Mouse (Mus musculus) hindbrain, embryonic 16.5 days (tissue): ENCODE data around the gene Gpsm2. TPM values are rescaled to one million over a fixed set of nuclear protein-coding genes. Genes with fewer than 3 reads are reported as not detected.

Experiments
- ATAC-seq: fragments of 200-750 bp; cut with Nextera tagmentation; 2 replicates; pipeline ENCODE4 v1.8.0; 2017; ENCODE audit warnings: moderate TSS enrichment, moderate library complexity
- H3K27ac ChIP-seq: fragments of 300-500 bp; sonication (generic); 2 replicates; pipeline ENCODE4 v1.5.1; 2014; ENCODE audit warnings: low read depth, mild to moderate bottlenecking, control low read depth, low read length, moderate library complexity
- H3K27me3 ChIP-seq: fragments of 300-500 bp; sonication (generic); replicated peaks from 2 replicates; pipeline ENCODE4 v1.6.1; 2014; ENCODE audit warnings: low read length; ENCODE audit not compliant: control insufficient read depth, insufficient read depth
- H3K36me3 ChIP-seq: fragments of 300-500 bp; sonication (generic); 2 replicates; pipeline ENCODE4 v1.6.1; 2014; ENCODE audit warnings: mild to moderate bottlenecking, low read length, moderate library complexity, mixed read lengths; ENCODE audit not compliant: control insufficient read depth, insufficient read depth
- H3K4me1 ChIP-seq: fragments of 300-500 bp; sonication (generic); 2 replicates; pipeline ENCODE4 v1.6.1; 2014; ENCODE audit warnings: low read depth, low read length; ENCODE audit not compliant: control insufficient read depth, insufficient read depth
- H3K4me2 ChIP-seq: fragments of 300-500 bp; sonication (generic); 2 replicates; pipeline ENCODE4 v1.6.1; 2014; ENCODE audit warnings: mild to moderate bottlenecking, low read length, control low read depth, moderate library complexity
- H3K4me3 ChIP-seq: fragments of 300-500 bp; sonication (generic); 2 replicates; pipeline ENCODE4 v1.5.1; 2014; ENCODE audit warnings: mild to moderate bottlenecking, low read length, control low read depth, moderate library complexity
- H3K9ac ChIP-seq: fragments of 300-500 bp; sonication (generic); 2 replicates; pipeline ENCODE4 v1.6.1; 2014; ENCODE audit warnings: low read depth, mild to moderate bottlenecking, control low read depth, low read length, moderate library complexity
- H3K9me3 ChIP-seq: fragments of 300-500 bp; sonication (generic); 2 replicates; pipeline ENCODE4 v1.6.1; 2014; ENCODE audit warnings: mild to moderate bottlenecking, low read length, moderate library complexity; ENCODE audit not compliant: control insufficient read depth
- WGBS: fragments of 180-500 bp; shearing (Covaris S2); extraction: QIAGEN DNeasy Blood & Tissue Kit; methylation state at CpG from one replicate; pipeline ENCODE4 v1.1.7; 2014; 5-methylcytosine and 5-hydroxymethylcytosine counted together
- polyA plus RNA-seq: library from polyadenylated mRNA; unstranded; fragments of >200 nt; fragmentation: Nextera tagmentation; extraction: Ambion mirVana; gene quantifications from 2 replicates; pipeline ENCODE4 v1.2.1, GENCODE M21; 2015

Gene Gpsm2
- polyA plus RNA-seq = 19.8 and 21.1 TPM in 2 replicates

GRCm38 (mm10) chr3:108722036-108722872, at the start of gene Gpsm2:
Gene Gpsm2, minus strand, starts transcription at chr3:108722309.
- Histone ChIP-seq H3K4me1 (peaks cover 16% of the 10 kb centered on the region), H3K27ac (peak within 1 kb of the TSS; percentile 82), H3K4me3 (peak within 1 kb of the TSS; percentile 73), H3K4me2 (peak within 1 kb of the TSS; percentile 80), H3K27me3 (no peaks in the 10 kb centered on the region), H3K9me3 (no peaks in the 10 kb centered on the region), H3K9ac (peak within 1 kb of the TSS; percentile 78), H3K36me3 (no peaks in the 10 kb centered on the region)
- WGBS = under 1% methylated on average over 47 of the region's 53 CpGs
- ATAC-seq = peak; percentile 99

- Histone ChIP-seq H3K27me3 (no peaks in the 10 kb centered on the region), H3K4me2 (no peak overlapping the region), H3K9me3 (no peaks in the 10 kb centered on the region), H3K36me3 (no peaks in the 10 kb centered on the region), H3K4me1 (no peaks in the 10 kb centered on the region), H3K27ac (no peak overlapping the region), H3K4me3 (no peak overlapping the region), H3K9ac (no peak overlapping the region)
- ATAC-seq = peak; percentile 79
- WGBS = 33% methylated on average over 6 of the region's 6 CpGs
Observed at GRCm38 (mm10) chr3:108770725-108771368, 48.7 kb upstream of the Gpsm2 start.

GRCm38 (mm10) chr3:108769547-108769946, 47.4 kb upstream of the Gpsm2 start:
- H3K27ac ChIP-seq = no peak overlapping the region
- H3K27me3 ChIP-seq = no peaks in the 10 kb centered on the region
- no peak overlapping the region for H3K9ac ChIP-seq
- ATAC-seq = no peak
- no peaks in the 10 kb centered on the region for H3K9me3 ChIP-seq
- no peak overlapping the region for H3K4me2 ChIP-seq
- H3K4me3 ChIP-seq = no peak overlapping the region
- no peaks in the 10 kb centered on the region for H3K36me3 ChIP-seq
- no peaks in the 10 kb centered on the region for H3K4me1 ChIP-seq
- WGBS = 85% methylated on average over 6 of the region's 6 CpGs

GRCm38 (mm10) chr3:108767416-108767815, 45.3 kb upstream of the Gpsm2 start:
- Histone ChIP-seq H3K9me3 (no peaks in the 10 kb centered on the region), H3K4me3 (no peak overlapping the region), H3K4me2 (no peak overlapping the region), H3K27ac (no peak overlapping the region), H3K36me3 (no peaks in the 10 kb centered on the region), H3K27me3 (no peaks in the 10 kb centered on the region), H3K4me1 (no peaks in the 10 kb centered on the region), H3K9ac (no peak overlapping the region)
- WGBS = 85% methylated on average over 10 of the region's 10 CpGs
- ATAC-seq = no peak

- Histone ChIP-seq H3K27ac (no peak overlapping the region), H3K4me1 (no peaks in the 10 kb centered on the region), H3K9ac (no peak overlapping the region), H3K27me3 (no peaks in the 10 kb centered on the region), H3K9me3 (no peaks in the 10 kb centered on the region), H3K4me2 (no peak overlapping the region), H3K36me3 (no peaks in the 10 kb centered on the region), H3K4me3 (no peak overlapping the region)
- ATAC-seq = no peak
- WGBS = 84% methylated on average over 7 of the region's 7 CpGs
Observed at GRCm38 (mm10) chr3:108766943-108767342, 44.8 kb upstream of the Gpsm2 start.

GRCm38 (mm10) chr3:108765476-108765875, 43.4 kb upstream of the Gpsm2 start:
- WGBS = 85% methylated on average over 7 of the region's 7 CpGs
- H3K27me3 ChIP-seq = no peaks in the 10 kb centered on the region
- no peak overlapping the region for H3K4me3 ChIP-seq
- no peaks in the 10 kb centered on the region for H3K9me3 ChIP-seq
- H3K36me3 ChIP-seq = no peaks in the 10 kb centered on the region
- H3K4me2 ChIP-seq = no peak overlapping the region
- no peaks in the 10 kb centered on the region for H3K4me1 ChIP-seq
- no peak overlapping the region for H3K27ac ChIP-seq
- ATAC-seq = no peak
- H3K9ac ChIP-seq = no peak overlapping the region

GRCm38 (mm10) chr3:108764976-108765375, 42.9 kb upstream of the Gpsm2 start:
- Histone ChIP-seq H3K4me1 (no peaks in the 10 kb centered on the region), H3K27me3 (no peaks in the 10 kb centered on the region), H3K36me3 (no peaks in the 10 kb centered on the region), H3K27ac (no peak overlapping the region), H3K4me2 (no peak overlapping the region), H3K9ac (no peak overlapping the region), H3K9me3 (no peaks in the 10 kb centered on the region), H3K4me3 (no peak overlapping the region)
- 49% methylated on average over 7 of the region's 7 CpGs for WGBS
- no peak for ATAC-seq

GRCm38 (mm10) chr3:108763691-108764090, 41.6 kb upstream of the Gpsm2 start:
- Histone ChIP-seq H3K27me3 (no peaks in the 10 kb centered on the region), H3K9me3 (no peaks in the 10 kb centered on the region), H3K27ac (no peak overlapping the region), H3K4me1 (no peaks in the 10 kb centered on the region), H3K36me3 (no peaks in the 10 kb centered on the region), H3K4me3 (no peak overlapping the region), H3K9ac (no peak overlapping the region), H3K4me2 (no peak overlapping the region)
- ATAC-seq = no peak
- WGBS = 78% methylated on average over 2 of the region's 2 CpGs

- no peak for ATAC-seq
- 85% methylated on average over 7 of the region's 7 CpGs for WGBS
- Histone ChIP-seq H3K27ac (no peak overlapping the region), H3K4me1 (no peaks in the 10 kb centered on the region), H3K36me3 (no peaks in the 10 kb centered on the region), H3K9me3 (no peaks in the 10 kb centered on the region), H3K4me3 (no peak overlapping the region), H3K27me3 (no peaks in the 10 kb centered on the region), H3K9ac (no peak overlapping the region), H3K4me2 (no peak overlapping the region)
Observed at GRCm38 (mm10) chr3:108762597-108763111, 40.5 kb upstream of the Gpsm2 start.
